Mouse (Mus musculus) c-Kit-positive CD71-positive TER-119-positive erythroid progenitor cells, embryonic 14.5 days (primary cell): ENCODE results near the gene Smyd4.
"Not testable (repeated sequence)": the region's sequence is repeated elsewhere in the genome, so short reads cannot be mapped to it uniquely, and the experiment has no call there.

Experiments
- DNase-seq: peaks from one replicate; pipeline ENCODE4 v3.0.0-alpha.2; 2013; ENCODE audit warnings: low spot score

Gene Smyd4

DNA sequence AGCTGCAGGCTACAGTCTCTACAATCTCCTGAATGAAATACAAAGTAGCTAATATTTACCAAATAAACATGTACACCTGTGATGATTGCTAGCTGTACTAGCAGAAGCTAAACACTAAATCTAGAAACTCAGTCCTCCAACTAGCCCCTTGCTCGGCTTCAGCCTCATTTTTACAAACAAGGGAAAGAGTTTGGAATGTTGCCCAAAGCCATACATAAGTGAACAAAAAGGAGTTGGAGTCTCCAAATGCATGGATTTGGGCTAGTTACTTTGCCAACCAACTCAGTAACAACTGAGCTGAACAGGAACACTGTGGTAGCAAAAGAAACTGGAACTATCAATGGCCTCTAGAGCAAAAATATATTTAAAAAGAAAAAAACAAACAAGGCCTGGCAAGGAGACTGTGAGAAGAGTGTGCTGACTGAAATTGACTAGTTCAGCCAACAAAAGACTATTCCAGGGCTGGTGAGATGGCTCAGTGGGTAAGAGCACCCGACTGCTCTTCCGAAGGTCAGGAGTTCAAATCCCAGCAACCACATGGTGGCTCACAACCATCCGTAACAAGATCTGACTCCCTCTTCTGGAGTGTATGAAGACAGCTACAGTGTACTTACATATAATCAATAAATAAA lies 1.6 kb upstream of the Smyd4 start:
- no peak for DNase-seq

DNA sequence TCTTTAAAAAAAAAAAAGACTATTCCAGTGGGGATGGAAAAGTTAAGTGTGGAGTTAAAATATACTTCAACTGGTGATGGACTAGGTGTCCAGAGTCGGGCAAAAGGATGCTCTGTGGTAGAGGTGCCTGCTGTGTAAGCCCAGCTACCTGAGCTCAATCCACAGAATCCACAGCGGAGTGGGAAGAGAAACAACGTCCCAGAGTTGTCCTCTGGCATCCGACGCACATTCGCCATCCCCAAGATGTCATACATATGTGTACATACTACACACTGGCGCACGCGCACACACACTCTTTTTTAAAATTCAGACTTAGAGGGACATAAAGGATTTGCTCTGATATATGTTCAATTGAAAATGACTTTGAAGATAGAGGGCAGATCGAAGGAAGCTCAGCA lies 1.0 kb upstream of the Smyd4 start:
- no peak for DNase-seq

DNA sequence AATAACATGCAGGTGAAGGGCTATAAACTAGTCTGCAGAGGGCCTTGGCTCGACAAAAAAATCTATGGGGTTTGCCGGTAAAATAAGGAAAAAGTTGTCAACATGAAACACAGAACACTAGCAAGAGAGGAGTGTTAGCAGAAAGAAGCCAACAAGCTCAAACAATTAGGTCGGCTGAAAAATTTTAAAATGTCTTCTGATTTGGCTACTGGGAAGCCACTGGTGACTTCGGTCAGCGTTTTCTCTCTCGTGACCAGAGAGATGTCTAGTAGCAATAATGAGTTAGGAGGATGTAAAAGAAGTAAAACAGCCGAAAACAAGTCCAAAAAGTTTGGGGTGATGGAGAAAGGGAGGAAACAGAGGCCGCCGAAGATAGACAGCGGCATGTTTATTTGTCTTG lies 637 bp upstream of the Smyd4 start:
- no peak for DNase-seq

DNA sequence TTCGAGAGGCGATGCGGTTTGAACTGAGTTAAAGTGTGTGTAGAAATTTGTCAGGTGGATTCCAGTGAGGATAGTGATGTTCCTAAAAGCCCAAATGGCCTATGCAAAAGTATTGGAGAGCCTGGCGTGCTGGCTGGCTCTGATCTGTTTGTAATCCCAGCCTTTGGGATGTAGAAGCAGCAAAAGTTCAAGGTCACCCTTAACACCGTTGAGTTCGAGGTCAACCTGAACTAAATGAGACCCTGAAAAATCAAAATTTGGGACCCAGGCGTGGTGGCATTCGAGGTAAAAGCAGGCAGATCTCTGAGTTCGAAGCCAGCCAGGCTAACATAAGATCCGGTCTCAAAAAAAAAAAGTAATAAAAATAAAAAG lies 643 bp downstream of the Smyd4 start:
- no peak for DNase-seq

DNA sequence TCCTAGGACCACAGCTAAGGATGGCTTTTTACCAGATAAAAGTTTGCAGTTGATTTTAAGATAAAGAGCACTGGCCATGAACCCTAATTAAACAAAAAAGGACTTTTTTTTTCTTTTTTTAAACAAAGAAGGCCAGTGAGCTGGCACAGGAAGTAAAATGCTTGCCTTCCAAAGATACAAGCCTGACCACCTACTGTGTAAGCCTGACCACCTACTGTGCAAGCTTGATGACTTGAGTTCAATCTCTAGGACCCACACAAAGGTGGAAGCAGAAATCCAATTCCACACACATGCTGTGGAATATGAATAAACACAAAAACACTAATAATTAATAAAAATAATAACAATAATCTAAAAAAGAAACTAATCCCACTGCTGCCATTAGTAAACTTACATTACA lies 3.0 kb downstream of the Smyd4 start:
- DNase-seq = no peak

DNA sequence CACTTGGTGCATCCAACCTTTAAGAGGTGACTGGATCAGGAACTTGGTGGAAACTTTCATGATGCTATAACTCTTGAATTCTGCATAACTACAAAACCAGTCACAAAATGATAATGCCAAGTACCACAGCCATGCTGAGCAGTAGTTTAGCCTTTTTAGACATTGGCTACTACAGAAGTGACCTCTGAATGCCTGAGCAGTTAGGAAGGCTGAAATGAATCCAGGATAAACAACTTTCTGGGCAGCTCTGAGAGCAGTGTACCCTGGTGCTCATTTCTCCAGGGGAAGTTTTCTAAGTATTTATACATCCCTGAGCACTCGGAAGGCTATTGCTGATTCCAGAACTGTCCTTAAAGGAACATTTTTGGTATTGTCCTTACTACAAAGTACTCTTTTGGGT lies 7.2 kb downstream of the Smyd4 start:
- no peak for DNase-seq

DNA sequence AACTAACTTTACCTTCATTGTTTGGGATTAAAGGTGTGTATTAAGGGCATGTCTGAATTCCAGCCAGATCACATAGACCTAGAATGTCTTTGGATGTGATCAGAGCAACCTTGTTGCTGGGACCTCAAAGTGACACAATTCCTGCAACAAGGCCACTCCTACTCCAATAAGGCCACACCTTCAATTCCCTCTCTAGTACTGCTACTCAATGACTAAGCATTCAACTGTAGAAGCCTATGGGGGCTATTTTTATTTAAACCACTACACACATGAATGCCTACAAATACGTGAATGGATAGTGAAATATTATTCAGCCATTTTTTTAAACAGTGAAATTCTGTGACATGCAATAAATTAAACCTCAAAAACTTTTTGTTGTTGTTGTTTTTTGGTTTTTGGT lies 28.9 kb downstream of the Smyd4 start:
- peak; percentile 25 for DNase-seq

DNA sequence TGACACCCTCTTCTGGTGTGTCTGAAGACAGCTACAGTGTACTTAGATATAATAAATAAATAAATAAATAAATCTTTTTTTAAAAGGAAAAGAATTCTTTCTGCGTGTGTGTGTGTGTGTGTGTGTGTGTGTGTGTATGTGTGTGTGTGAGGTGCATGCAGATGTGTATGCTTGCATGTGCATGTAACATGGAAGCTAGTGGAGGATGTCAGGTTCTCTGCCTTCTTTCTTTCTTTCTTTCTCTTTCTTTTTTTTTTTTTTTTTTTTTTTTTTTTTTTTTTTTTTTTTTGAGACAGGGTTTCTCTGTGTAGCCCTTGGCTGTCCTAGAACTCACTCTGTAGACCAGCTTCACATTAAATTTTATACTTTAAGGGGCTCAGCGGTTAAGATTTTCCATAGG lies 30.6 kb downstream of the Smyd4 start:
- DNase-seq = not testable (repeated sequence)

DNA sequence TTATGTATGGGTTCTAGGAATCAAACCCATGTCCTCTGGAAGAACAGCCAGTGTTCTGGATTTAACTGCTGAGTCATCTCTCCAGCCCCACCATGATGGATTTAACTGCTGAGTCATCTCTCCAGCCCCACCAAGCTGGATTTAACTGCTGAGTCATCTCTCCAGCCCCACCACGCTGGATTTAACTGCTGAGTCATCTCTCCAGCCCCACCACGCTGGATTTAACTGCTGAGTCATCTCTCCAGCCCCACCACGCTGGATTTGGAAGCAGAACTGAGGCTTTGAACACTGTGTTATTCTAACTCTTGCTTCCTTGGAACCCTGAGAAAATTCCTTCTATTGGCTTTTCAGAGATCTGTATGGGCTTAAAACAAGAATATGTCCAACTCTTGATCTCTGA lies 35.3 kb downstream of the Smyd4 start:
- peak; percentile 45 for DNase-seq

DNA sequence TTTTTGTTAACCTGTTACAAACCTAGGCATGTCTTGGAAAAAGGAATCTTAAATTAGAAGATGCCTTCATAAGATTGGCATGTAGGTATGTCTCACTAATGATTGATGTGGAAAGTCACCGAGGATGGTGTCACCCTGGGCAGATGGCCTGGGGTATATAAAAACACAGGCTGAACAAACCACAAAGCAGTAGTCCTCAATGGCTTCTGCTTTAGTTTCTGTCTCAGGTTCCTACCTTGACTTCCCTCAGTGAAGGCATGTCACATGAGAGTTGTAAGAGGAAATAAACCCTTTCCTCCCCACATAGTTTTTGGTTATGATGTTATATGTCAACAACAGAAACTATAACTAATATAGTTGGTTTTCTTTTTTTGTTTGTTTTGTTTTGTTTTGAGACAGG lies 47.4 kb downstream of the Smyd4 start:
- no peak for DNase-seq

DNA sequence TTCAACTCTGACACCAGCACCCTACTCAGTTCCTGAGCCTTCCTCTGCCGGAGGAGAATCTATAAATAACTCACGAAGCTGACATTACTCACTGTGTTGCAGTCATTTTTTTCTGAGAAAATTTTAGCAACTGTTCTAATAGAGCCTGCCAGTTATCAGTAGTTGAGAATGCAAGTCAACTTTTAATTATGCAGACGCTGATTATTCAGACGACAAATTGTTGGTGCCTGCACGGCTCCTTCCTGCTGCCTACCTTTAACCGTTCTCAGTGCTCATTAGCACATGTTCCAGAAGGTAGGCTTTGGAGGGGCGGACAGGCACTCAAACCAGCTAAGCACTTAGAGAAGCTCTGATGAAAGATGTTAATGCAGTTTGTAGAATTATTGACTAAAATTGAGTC lies 49.2 kb downstream of the Smyd4 start:
- no peak for DNase-seq

DNA sequence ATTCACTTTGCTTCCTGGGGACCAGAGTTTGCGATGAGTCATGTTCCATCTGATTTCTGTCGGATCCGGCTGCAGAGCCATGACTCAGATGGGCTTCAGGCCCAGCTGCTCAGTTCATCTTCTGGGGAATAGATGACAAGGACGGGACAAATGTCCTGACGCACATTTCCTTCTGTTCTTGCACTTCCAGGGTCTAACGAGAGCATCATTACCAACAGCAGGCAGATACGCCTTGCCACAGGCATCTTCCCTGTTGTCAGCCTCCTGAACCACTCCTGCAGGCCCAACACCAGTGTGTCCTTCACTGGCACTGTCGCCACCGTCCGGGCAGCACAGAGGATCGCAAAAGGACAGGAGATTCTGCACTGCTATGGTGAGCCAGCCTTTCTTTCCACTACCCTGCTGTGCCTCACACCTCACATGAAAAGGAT lies 51.2 kb downstream of the Smyd4 start:
- no peak for DNase-seq

DNA sequence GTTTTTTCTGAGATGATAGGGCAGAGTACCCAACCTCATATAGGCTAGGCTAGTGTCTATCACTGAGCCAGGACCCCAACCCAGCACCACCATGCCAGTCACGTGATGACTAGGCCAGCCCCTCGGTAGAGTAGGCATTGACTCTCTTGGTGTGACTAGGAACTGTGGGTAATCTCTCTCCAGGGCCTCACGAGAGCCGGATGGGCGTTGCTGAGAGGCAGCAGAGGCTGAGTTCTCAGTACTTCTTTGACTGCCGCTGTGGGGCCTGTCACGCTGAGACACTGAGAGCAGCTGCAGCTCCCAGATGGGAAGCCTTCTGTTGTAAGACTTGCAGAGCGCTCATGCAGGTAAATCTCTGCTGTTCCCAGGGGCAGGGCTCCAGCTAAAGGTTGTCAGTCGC lies 51.9 kb downstream of the Smyd4 start:
- no peak for DNase-seq

DNA sequence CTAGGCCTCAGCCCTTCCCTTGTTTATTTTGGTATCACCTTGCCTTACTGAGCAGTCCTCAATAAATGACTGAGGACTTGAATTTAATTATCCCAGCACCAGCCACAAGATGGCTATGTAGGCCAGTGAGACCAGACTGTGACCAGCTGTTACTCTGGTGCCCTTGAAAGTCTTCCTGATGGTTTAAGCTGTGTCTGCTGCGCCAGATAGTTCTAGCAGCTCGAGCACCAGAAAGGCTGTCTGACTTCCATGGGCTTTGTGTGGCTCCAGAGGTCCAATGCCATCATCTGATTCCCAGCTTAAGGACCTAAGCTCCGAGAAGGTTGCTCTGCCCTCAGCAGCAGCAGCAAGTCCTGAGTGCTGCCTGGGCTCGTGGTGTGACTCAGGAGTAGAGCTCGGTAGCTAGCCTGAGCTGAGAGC lies 54.0 kb downstream of the Smyd4 start:
- peak; percentile 18 for DNase-seq

DNA sequence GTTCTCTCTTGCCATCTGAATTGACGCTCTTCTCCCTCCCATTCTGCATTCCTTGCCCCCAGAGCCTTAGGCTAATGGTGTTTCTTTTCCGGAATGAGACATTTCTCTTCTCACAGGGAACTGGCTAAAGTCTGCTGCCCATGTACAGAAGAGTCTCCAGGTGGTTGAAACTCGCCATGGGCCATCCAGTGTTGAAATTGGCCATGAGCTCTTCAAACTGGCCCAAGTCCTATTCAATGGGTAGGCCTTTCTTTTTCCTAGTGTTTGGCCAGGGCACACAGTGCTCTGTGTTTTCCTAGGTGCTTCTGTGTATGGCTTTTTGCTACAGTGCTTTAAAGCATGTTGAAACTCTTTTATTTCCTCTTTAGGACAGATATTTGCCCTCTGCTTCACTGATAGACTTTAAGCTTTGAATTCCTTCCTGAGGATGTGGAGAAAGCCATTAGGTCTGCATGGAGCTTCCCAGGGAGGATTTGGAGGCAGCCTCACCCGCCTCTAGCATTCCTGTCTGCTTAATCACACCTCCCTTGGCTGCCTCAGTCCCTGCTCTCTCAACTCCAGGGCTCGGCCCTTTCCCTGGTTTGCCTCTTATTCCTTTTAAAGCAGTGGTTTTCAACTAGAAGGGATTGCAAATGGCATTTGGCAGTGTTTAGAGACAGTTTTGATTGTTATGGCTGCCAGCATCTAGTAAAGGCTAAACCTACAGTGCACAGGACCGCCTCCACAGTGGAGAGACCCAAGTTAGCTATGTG lies 55.2 kb downstream of the Smyd4 start:
- no peak for DNase-seq

DNA sequence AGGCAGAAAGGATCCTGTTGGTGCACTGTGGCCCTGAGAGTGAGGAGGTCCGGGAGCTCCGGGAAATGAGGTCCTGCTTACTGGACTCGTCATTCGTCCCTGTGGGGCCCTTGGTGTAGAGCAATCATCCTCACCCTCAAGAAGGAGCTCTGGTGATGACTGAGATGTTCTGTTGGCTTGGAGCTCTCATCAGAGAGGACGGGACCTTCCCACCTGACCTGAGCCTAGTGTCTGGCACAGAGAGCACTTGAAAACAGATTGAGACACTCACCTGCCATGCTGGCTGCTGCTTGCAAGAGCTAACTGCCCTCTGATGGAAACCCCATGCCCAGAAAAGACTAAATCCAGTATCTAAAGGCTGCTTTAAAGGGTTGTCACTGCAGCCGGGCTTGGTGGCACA lies 56.6 kb downstream of the Smyd4 start:
- DNase-seq = no peak

DNA sequence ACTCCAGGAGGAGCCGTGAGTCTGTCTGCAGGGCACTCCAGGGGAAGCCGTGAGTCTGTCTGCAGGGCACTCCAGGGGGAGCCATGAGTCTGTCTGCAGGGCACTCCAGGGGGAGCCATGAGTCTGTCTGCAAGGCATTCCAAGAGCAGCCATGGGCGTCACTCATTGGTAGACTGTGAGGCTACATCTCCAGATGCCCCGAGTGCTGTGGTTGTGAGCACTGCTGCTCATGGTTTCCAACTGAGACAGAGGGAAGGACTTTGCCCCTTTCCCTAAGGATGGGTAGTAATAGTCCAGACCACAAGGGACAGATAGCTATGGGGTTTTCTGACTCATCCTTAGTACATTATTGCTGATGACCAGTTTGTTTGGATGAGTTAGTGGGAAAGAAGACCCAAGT lies 57.9 kb downstream of the Smyd4 start:
- DNase-seq = no peak

DNA sequence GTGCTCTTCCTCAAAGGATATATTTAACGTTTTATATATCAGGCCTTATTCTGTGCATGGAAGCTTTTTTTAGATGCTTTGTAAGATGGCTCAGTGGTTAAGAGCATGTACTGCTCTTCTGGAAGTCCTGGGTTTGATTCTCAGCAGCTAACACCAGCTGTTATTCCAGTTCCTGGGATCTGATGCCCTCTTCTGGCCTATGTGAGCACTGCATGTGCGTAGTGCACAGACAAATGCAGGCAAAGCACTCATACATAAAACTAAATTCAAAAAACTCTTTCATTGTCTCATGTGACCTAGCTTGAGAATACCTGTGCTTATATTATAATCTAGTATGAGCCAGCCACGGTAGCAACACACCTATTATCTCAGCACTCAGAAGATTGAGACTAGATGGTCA lies 58.6 kb downstream of the Smyd4 start:
- peak; percentile 46 for DNase-seq

DNA sequence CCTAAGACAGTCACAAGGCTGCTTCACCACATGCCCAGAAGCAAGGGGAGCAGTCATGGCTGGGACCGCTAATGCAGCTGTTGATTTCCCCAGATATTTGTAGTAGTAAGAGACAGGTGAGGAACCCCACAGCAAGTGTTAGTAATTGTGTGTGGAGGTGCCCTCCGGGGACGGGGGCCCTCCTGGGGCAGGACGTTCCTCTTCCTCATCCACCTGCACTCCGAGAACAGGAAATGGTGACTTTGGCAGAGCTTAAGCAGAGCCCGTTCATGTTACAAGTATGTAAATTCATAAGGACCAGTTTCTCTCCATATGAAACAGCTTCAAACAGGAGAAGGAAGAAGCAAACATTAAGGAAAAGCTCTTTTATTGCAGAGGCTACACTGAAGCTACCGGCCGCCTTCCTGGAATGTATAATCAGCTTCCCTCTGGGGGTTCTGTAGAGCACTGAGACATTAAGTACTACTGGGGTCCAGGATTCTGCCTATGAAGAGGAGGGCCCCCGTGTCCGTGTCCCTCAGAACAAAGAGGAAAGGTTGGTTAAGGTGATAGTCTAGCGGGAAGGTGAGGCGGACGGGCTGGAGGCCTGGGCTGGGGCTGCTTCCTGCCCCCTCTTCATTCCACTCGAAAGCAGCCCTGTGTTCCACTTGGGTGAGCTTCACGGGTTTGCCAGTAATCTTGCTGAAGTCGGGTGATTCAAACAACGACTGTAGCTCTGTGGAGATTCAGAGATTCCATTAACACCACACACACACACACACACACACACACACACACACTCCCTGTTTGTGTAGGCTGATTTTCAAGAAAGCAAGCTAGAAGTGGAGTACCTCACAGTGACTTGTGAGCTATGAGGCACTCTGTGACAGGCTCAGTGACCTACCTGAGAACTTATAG lies 61.7 kb downstream of the Smyd4 start:
- no peak for DNase-seq

DNA sequence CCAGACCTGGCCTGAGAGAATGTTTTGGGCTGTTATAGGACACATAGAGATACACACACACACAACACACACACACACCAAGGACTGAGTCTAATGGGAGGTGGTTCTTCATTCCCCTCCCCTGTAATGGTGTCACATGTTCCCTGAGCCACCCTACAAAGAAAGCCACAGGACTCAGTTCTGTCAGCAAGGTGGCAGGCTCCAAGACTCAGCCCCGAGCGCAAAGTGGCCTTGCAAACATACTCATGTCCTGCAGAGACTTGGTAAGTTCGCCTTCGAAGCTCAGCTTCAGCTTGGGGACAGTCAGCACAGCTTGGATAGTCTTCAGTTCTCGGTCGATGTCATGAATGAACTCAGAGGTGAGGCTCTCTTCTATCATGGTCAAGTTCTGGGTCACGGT lies 62.4 kb downstream of the Smyd4 start:
- no peak for DNase-seq

DNA sequence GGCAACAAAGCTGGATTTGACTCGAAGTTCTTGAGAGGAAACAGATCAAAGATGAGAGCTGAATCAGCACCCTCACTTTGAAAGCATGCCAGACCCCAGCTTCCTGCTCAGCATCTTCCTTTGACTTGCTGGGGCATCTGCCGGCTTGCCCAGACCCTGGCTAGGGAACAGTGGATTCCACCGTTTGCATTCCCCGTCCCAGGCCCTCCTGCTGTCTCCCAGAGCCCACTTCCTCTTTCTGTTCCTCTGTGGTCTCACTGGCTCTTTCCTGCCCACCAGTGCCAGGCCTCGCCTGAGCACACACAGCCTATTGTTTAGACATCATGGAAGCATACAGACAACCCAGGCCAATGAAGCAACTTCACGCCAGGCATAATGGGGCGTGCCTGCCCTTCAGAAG lies 66.9 kb downstream of the Smyd4 start:
- DNase-seq = no peak

DNA sequence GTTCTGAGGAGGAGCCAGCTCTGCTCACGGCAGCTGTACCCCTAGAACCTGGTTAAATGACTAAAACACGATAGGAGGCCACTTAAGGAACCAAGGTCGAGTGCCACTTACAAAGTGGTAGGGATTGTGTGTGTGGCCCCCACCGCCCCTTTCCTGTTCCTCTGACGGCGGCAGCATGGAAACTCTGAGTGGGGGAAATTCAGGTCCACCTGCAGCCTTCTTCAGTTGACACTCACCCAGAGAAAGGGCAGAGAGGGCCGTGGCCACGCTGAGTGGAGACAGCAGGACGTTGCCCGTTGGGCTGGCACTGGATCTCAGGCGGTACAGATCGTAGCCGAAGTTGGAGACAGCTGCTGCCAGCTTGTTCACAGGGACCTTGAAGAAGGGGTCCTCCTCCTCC lies 67.8 kb downstream of the Smyd4 start:
- no peak for DNase-seq

DNA sequence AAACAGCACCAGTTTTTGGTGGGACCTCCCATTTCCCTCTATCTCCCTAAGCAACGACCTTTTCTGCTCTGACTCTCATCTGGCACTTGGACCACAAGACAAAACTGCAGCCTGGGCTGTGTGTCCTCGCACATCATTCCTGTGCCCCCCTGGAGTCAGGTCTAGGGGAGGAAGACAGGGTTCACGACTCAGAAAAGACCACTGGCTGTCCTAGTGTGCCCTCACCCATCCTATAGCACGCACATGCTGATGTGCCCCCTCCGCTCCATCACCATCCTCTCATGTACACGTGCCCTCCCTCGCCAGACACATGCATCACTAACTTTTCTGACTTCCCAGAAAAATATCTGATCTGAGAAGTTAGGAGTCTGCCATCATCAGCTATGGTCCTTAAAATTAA lies 71.8 kb downstream of the Smyd4 start:
- DNase-seq = no peak
